Comparison of ENCODE assay signal across 19 mouse cellular contexts in the genomic region with DNA sequence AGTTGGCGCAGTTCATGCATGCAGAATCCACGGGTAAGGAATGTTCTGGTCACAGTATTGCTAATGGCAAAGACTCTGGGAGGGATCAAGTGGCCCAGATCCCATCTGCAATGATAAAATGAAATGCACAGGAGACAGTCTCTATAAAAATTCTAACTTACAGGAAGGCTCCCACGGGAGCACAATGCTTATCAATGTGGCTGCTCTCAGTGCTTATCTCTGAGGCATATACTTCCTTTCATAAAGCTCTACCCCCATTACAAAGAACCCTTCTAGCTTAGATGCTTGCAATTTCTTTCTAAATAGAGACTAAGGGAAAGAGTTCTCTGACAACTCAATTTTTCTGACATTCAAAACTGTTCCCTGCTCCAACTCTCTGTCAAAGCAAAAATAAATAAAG. TPM values are rescaled to one million over a fixed set of nuclear protein-coding genes. Genes with fewer than 3 reads are reported as not detected.
"Had no signal": no experiment of that assay in that cellular context is flagged by ENCODE, and none has a peak within 500 bp of the region (broad histone marks: within the 10 kb centered on the region; RNA-seq: fewer than 3 reads in every experiment).

No protein-coding gene starts in this region.

- H3K4me2 ChIP-seq: limb, embryonic 13.5 days; liver, embryonic 15.5 days; lung, embryonic 14.5 days; midbrain, embryonic 12.5 days; neural tube, embryonic 13.5 days; stomach, embryonic 15.5 days had no signal

- H3K9me3 ChIP-seq: limb, embryonic 13.5 days; liver, embryonic 15.5 days; megakaryocyte, embryonic 14.5 days; midbrain, embryonic 12.5 days; neural tube, embryonic 13.5 days; stomach, embryonic 15.5 days had no signal

- ATAC-seq: midbrain, embryonic 16.5 days had no signal

- H3K27ac ChIP-seq: layer of hippocampus, adult 2 months; limb, embryonic 13.5 days; liver, embryonic 15.5 days; macrophage; midbrain, embryonic 12.5 days; neural tube, embryonic 13.5 days; stomach, embryonic 15.5 days had no signal

- H3K4me3 ChIP-seq: layer of hippocampus, adult 2 months; limb, embryonic 13.5 days; liver, embryonic 15.5 days; megakaryocyte, embryonic 14.5 days; midbrain, embryonic 12.5 days; neural tube, embryonic 13.5 days; stomach, embryonic 15.5 days had no signal

- H3K27me3 ChIP-seq: limb, embryonic 13.5 days; liver, embryonic 15.5 days; megakaryocyte, embryonic 14.5 days; midbrain, embryonic 12.5 days; neural tube, embryonic 13.5 days; stomach, embryonic 15.5 days had no signal

- H3K36me3 ChIP-seq: limb, embryonic 13.5 days; liver, embryonic 15.5 days; midbrain, embryonic 12.5 days; neural tube, embryonic 13.5 days; stomach, embryonic 15.5 days had no signal

- DNase-seq: kidney, postnatal 10 days; kidney, postnatal 4 days; left cerebral cortex, postnatal 4 days; lung, embryonic 14.5 days; lung, postnatal 14 days; retina, postnatal 1 day; right cerebral cortex, postnatal 4 days; thymus, adult 2 months; thymus, postnatal 25 days had no signal

- H3K9ac ChIP-seq: limb, embryonic 13.5 days; liver, embryonic 15.5 days; lung, embryonic 14.5 days; midbrain, embryonic 12.5 days; neural tube, embryonic 13.5 days; stomach, embryonic 15.5 days had no signal

RNA-seq across cellular contexts. Expression of a gene that starts 35.5 kb away (rescaled TPM):
- total RNA-seq: liver, adult 2 months had no signal
- polyA plus RNA-seq: liver, adult 2 months had no signal
